In genomic region chr4:44083945-44084344, GRCm38 (mm10) we compare ENCODE assay signal across 8 mouse cellular contexts. TPM values are rescaled to one million over a fixed set of nuclear protein-coding genes. Genes with fewer than 3 reads are reported as not detected.
DNase-seq lines count a peak whose midpoint lies in the region; ATAC-seq and TF ChIP-seq lines count a peak whose summit lies in the region.

TSS of gene Gne (minus strand) at chr4:44084177.

- H3K9ac ChIP-seq in heart, embryonic 13.5 days = peak within 1 kb of the TSS; percentile 21; the same call in 1 of the 2 replicates
- H3K9ac ChIP-seq in kidney, postnatal 0 days (ENCODE audit: low read depth, low read length) = peak within 1 kb of the TSS; percentile 38; the same call in 1 of the 2 replicates

- H3K4me3 ChIP-seq in gastrocnemius, adult 2 months = peak within 1 kb of the TSS; percentile 51
- 0 out of 2 replicates have a peak within 1 kb of the TSS, but pooled peaks have one; percentile 1 for H3K4me3 ChIP-seq in heart, embryonic 13.5 days
- no peak within 1 kb of the TSS for H3K4me3 ChIP-seq in kidney, postnatal 0 days (replicated peaks; ENCODE audit: low read depth, low read length)
- peak within 1 kb of the TSS; percentile 45 for H3K4me3 ChIP-seq in lung, adult 2 months (replicated peaks; ENCODE audit: extremely low read depth, low read depth, low read length)

- no peak for DNase-seq in gastrocnemius, adult 2 months
- DNase-seq in gastrocnemius, adult 18-20 months (ENCODE audit: low spot score) = no peak
- DNase-seq in kidney, postnatal 0 days (ENCODE audit: low spot score) = no peak
- no peak for DNase-seq in lung, adult 2 months
- DNase-seq in splenic B cell, adult 2 months (ENCODE audit: low read depth, low spot score) = peak; percentile 85
- DNase-seq in spleen, postnatal 10 days (ENCODE audit: low spot score in 2 of 2) = no peak

- TF ChIP-seq POLR2A in lung, adult 2 months (IDR thresholded peaks at IDR 0.05; ENCODE audit: borderline replicate concordance, extremely low read depth, low read depth, low read length) = peak; percentile 51; the same call in 1 of the 2 replicates

- H3K4me2 ChIP-seq in heart, embryonic 13.5 days = peak within 1 kb of the TSS; percentile 42
- peak within 1 kb of the TSS; percentile 43 for H3K4me2 ChIP-seq in kidney, postnatal 0 days (ENCODE audit: low read length)

- WGBS in heart, embryonic 13.5 days = 12% methylated on average over 11 of the region's 11 CpGs
- 4% methylated on average over 11 of the region's 11 CpGs for WGBS in kidney, postnatal 0 days
- 4% methylated on average over 11 of the region's 11 CpGs for WGBS in lung, adult 2 months

- no peak for TF ChIP-seq CTCF in gastrocnemius, adult 2 months (IDR thresholded peaks at IDR 0.05)
- no peak for TF ChIP-seq CTCF in kidney, postnatal 0 days (IDR thresholded peaks at IDR 0.05; ENCODE audit: low read depth)
- no peak for TF ChIP-seq CTCF in lung, adult 2 months (IDR thresholded peaks at IDR 0.05; ENCODE audit: insufficient read depth, low read length)

- H3K27ac ChIP-seq in gastrocnemius, adult 2 months = no peak within 1 kb of the TSS
- H3K27ac ChIP-seq in heart, embryonic 13.5 days (replicated peaks) = no peak within 1 kb of the TSS
- no peak within 1 kb of the TSS for H3K27ac ChIP-seq in kidney, postnatal 0 days

- ATAC-seq in common myeloid progenitor, adult 5-6 weeks (replicated peaks; ENCODE audit: low read depth, poor library complexity, severe bottlenecking) = peak; percentile 92
- no peak for ATAC-seq in heart, embryonic 13.5 days (ENCODE audit: extremely low read depth, insufficient number of reproducible peaks, low FRiP score, low TSS enrichment)
- ATAC-seq in kidney, postnatal 0 days (replicated peaks; ENCODE audit: low FRiP score, low read depth) = no peak; the same call in 1 of the 2 replicates

- H3K27me3 ChIP-seq in heart, embryonic 13.5 days (replicated peaks) = no peaks in the 10 kb centered on the region
- no peaks in the 10 kb centered on the region for H3K27me3 ChIP-seq in kidney, postnatal 0 days (ENCODE audit: insufficient read depth, low read length)
- H3K27me3 ChIP-seq in splenic B cell, adult 2 months (ENCODE audit: control insufficient read depth, insufficient read depth, low read length, poor library complexity, severe bottlenecking) = no peaks in the 10 kb centered on the region

- intact Hi-C loops in gastrocnemius, adult 2 months (cut with DNase I) = no loop called here

- peaks cover 4% of the 10 kb centered on the region for H3K4me1 ChIP-seq in heart, embryonic 13.5 days
- H3K4me1 ChIP-seq in kidney, postnatal 0 days (replicated peaks; ENCODE audit: insufficient read depth, low read length) = no peaks in the 10 kb centered on the region
- H3K4me1 ChIP-seq in lung, adult 2 months (ENCODE audit: control insufficient read depth, insufficient read depth, low read length) = peaks cover 8% of the 10 kb centered on the region

- H3K9me3 ChIP-seq in heart, embryonic 13.5 days = no peaks in the 10 kb centered on the region
- H3K9me3 ChIP-seq in kidney, postnatal 0 days (replicated peaks; ENCODE audit: low read length) = no peaks in the 10 kb centered on the region

- no peaks in the 10 kb centered on the region for H3K36me3 ChIP-seq in heart, embryonic 13.5 days
- H3K36me3 ChIP-seq in kidney, postnatal 0 days (ENCODE audit: insufficient read depth, low read length) = no peaks in the 10 kb centered on the region
- no peaks in the 10 kb centered on the region for H3K36me3 ChIP-seq in splenic B cell, adult 2 months (ENCODE audit: control insufficient read depth, insufficient read depth, low read length, poor library complexity, severe bottlenecking)

RNA-seq across cellular contexts. Expression of gene Gne, which starts in this region (rescaled TPM):
- total RNA-seq in gastrocnemius, adult 2 months (2021) = 10 to 100 TPM; 11.6 to 12.5 TPM
- 10 to 100 TPM in 1 of 2 experiments, 1 to 10 TPM in 1; 9.5 to 12.4 TPM for total RNA-seq in gastrocnemius, adult 18-20 months (2021)
- 32.0 and 32.6 TPM in 2 replicates for total RNA-seq in common myeloid progenitor, adult 5-6 weeks (2017)
- polyA plus RNA-seq in heart, embryonic 13.5 days (2015; fragmentation: Nextera tagmentation; extraction: Ambion mirVana) = 29.5 and 32.6 TPM in 2 replicates
- polyA plus RNA-seq in kidney, postnatal 0 days (2015; fragmentation: Nextera tagmentation; extraction: Ambion mirVana) = 21.2 and 22.8 TPM in 2 replicates
- polyA plus RNA-seq in lung, adult 2 months (2012; rRNA removed) = 23.9 and 31.4 TPM in 2 replicates
